Mouse (Mus musculus) liver, embryonic 13.5 days (tissue): ENCODE measurements around the gene Agpat2. TPM values are rescaled to one million over a fixed set of nuclear protein-coding genes. Genes with fewer than 3 reads are reported as not detected.

Experiments used
- ATAC-seq: fragments of 200-750 bp; cut with Nextera tagmentation; 2 replicates; pipeline ENCODE4 v1.8.0; 2017; ENCODE audit warnings: low read depth, mild to moderate bottlenecking, moderate number of reproducible peaks, moderate library complexity
- DNase-seq: peaks from one replicate; pipeline ENCODE4 v3.0.0; 2022
- H3K27ac ChIP-seq: fragments of 300-500 bp; sonication (generic); 2 replicates; pipeline ENCODE4 v1.5.1; 2015; ENCODE audit warnings: moderate library complexity, mild to moderate bottlenecking, inconsistent platforms
- H3K27me3 ChIP-seq: fragments of 300-500 bp; sonication (generic); 2 replicates; pipeline ENCODE4 v1.6.1; 2015; ENCODE audit warnings: mild to moderate bottlenecking, inconsistent platforms
- H3K36me3 ChIP-seq: fragments of 300-500 bp; sonication (generic); 2 replicates; pipeline ENCODE4 v1.6.1; 2015; ENCODE audit warnings: mild to moderate bottlenecking, inconsistent platforms
- H3K4me1 ChIP-seq: fragments of 300-500 bp; sonication (generic); replicated peaks from 2 replicates; pipeline ENCODE4 v1.6.1; 2015; ENCODE audit warnings: inconsistent platforms
- H3K4me2 ChIP-seq: fragments of 300-500 bp; sonication (generic); 2 replicates; pipeline ENCODE4 v1.6.1; 2015; ENCODE audit warnings: inconsistent platforms, mild to moderate bottlenecking, moderate library complexity
- H3K4me3 ChIP-seq: fragments of 300-500 bp; sonication (generic); replicated peaks from 2 replicates; pipeline ENCODE4 v1.5.1; 2015; ENCODE audit warnings: mild to moderate bottlenecking, inconsistent platforms
- H3K9ac ChIP-seq: fragments of 300-500 bp; sonication (generic); 2 replicates; pipeline ENCODE4 v1.6.1; 2015; ENCODE audit warnings: mild to moderate bottlenecking, inconsistent platforms
- H3K9me3 ChIP-seq: fragments of 300-500 bp; sonication (generic); replicated peaks from 2 replicates; pipeline ENCODE4 v1.6.1; 2016; ENCODE audit warnings: inconsistent platforms
- WGBS: fragments of 180-500 bp; shearing (Covaris S2); methylation state at CpG from one replicate; pipeline ENCODE4 v1.1.7; 2015; ENCODE audit not compliant: insufficient replicate concordance; 5-methylcytosine and 5-hydroxymethylcytosine counted together
- polyA plus RNA-seq: library from polyadenylated mRNA; unstranded; fragments of >200 nt; fragmentation: Nextera tagmentation; extraction: Ambion mirVana; gene quantifications from 2 replicates; pipeline ENCODE4 v1.2.1, GENCODE M21; 2015

The Agpat2 gene
- polyA plus RNA-seq, 1 experiment from 2014 or later: 32.7 TPM

- ATAC-seq (peak; percentile 45), DNase-seq (no peak)
- H3K9ac ChIP-seq: no peak overlapping the region
Observed at GRCm38 (mm10) chr2:26594934-26595724, 9.1 kb downstream of the Agpat2 start.

GRCm38 (mm10) chr2:26594461-26594933 lies 9.7 kb downstream of the Agpat2 start:
- Histone ChIP-seq H3K36me3 (peaks cover 36% of the 10 kb centered on the region), H3K9ac (no peak overlapping the region), H3K9me3 (no peaks in the 10 kb centered on the region), H3K4me3 (no peak overlapping the region), H3K27me3 (no peaks in the 10 kb centered on the region), H3K4me1 (peaks cover 36% of the 10 kb centered on the region), H3K27ac (peak overlapping the region; percentile 41), H3K4me2 (no peak overlapping the region)
- no peak for DNase-seq
- peak; percentile 31; the same call in 1 of the 2 replicates for ATAC-seq
- WGBS: 69% methylated on average over 7 of the region's 7 CpGs

More at GRCm38 (mm10) chr2:26594934-26595724, 9.1 kb downstream of the Agpat2 start:
- Histone ChIP-seq H3K4me3 (no peak overlapping the region), H3K4me1 (peaks cover 43% of the 10 kb centered on the region), H3K9me3 (no peaks in the 10 kb centered on the region), H3K36me3 (peaks cover 36% of the 10 kb centered on the region), H3K4me2 (no peak overlapping the region), H3K27ac (peak overlapping the region; percentile 41), H3K27me3 (no peaks in the 10 kb centered on the region)
- WGBS: 52% methylated on average over 6 of the region's 6 CpGs

- Histone ChIP-seq H3K27ac (no peak overlapping the region), H3K36me3 (peaks cover 36% of the 10 kb centered on the region), H3K9ac (no peak overlapping the region), H3K27me3 (no peaks in the 10 kb centered on the region), H3K4me2 (no peak overlapping the region), H3K4me1 (peaks cover 36% of the 10 kb centered on the region), H3K4me3 (no peak overlapping the region), H3K9me3 (no peaks in the 10 kb centered on the region)
- WGBS: 42% methylated on average over 9 of the region's 9 CpGs
- ATAC-seq: peak; percentile 51
- DNase-seq: peak; percentile 51
Observed at GRCm38 (mm10) chr2:26594022-26594346, 10.2 kb downstream of the Agpat2 start.

GRCm38 (mm10) chr2:26593211-26594021 lies 10.8 kb downstream of the Agpat2 start:
- no peak for DNase-seq
- peaks cover 36% of the 10 kb centered on the region for H3K36me3 ChIP-seq
- no peaks in the 10 kb centered on the region for H3K27me3 ChIP-seq
- no peak overlapping the region for H3K4me3 ChIP-seq
- H3K9me3 ChIP-seq: no peaks in the 10 kb centered on the region
- no peak overlapping the region for H3K27ac ChIP-seq
- H3K9ac ChIP-seq: no peak overlapping the region
- WGBS: 54% methylated on average over 9 of the region's 9 CpGs
- H3K4me1 ChIP-seq: peaks cover 39% of the 10 kb centered on the region
- no peak overlapping the region for H3K4me2 ChIP-seq
- peak; percentile 9; the same call in 1 of the 2 replicates for ATAC-seq

GRCm38 (mm10) chr2:26591416-26591815 lies 12.8 kb downstream of the Agpat2 start:
- WGBS: 77% methylated on average over 12 of the region's 12 CpGs
- H3K36me3 ChIP-seq: peaks cover 32% of the 10 kb centered on the region

GRCm38 (mm10) chr2:26590962-26591361 lies 13.3 kb downstream of the Agpat2 start:
- Histone ChIP-seq H3K9ac (no peak overlapping the region), H3K4me3 (no peak overlapping the region), H3K36me3 (peaks cover 32% of the 10 kb centered on the region), H3K9me3 (no peaks in the 10 kb centered on the region), H3K4me2 (no peak overlapping the region), H3K27me3 (no peaks in the 10 kb centered on the region), H3K4me1 (peaks cover 51% of the 10 kb centered on the region), H3K27ac (no peak overlapping the region)
- ATAC-seq: no peak
- WGBS: 90% methylated on average over 7 of the region's 7 CpGs
- DNase-seq: no peak

More at GRCm38 (mm10) chr2:26591416-26591815, 12.8 kb downstream of the Agpat2 start:
- no peak overlapping the region for H3K4me2 ChIP-seq
- H3K9me3 ChIP-seq: no peaks in the 10 kb centered on the region
- no peak overlapping the region for H3K4me3 ChIP-seq
- H3K4me1 ChIP-seq: peaks cover 48% of the 10 kb centered on the region
- no peaks in the 10 kb centered on the region for H3K27me3 ChIP-seq
- no peak overlapping the region for H3K9ac ChIP-seq
- no peak overlapping the region for H3K27ac ChIP-seq
- DNase-seq: no peak
- ATAC-seq: no peak

GRCm38 (mm10) chr2:26590282-26590681 lies 13.9 kb downstream of the Agpat2 start:
- no peak for DNase-seq

GRCm38 (mm10) chr2:26589284-26589683 lies 14.9 kb downstream of the Agpat2 start:
- Histone ChIP-seq H3K36me3 (peaks cover 32% of the 10 kb centered on the region), H3K4me2 (no peak overlapping the region), H3K9ac (no peak overlapping the region), H3K9me3 (no peaks in the 10 kb centered on the region), H3K27ac (no peak overlapping the region), H3K4me3 (no peak overlapping the region), H3K4me1 (peaks cover 44% of the 10 kb centered on the region), H3K27me3 (peaks cover 8% of the 10 kb centered on the region; the same call in 1 of the 2 replicates)
- WGBS: 81% methylated on average over 10 of the region's 10 CpGs
- no peak for ATAC-seq
- DNase-seq: no peak

More at GRCm38 (mm10) chr2:26590282-26590681, 13.9 kb downstream of the Agpat2 start:
- WGBS: 91% methylated on average over 7 of the region's 7 CpGs
- Histone ChIP-seq H3K4me1 (peaks cover 50% of the 10 kb centered on the region), H3K36me3 (peaks cover 32% of the 10 kb centered on the region), H3K9ac (no peak overlapping the region), H3K9me3 (no peaks in the 10 kb centered on the region), H3K27ac (no peak overlapping the region), H3K4me3 (no peak overlapping the region), H3K4me2 (no peak overlapping the region), H3K27me3 (peaks cover 4% of the 10 kb centered on the region; the same call in 1 of the 2 replicates)
- ATAC-seq: no peak

GRCm38 (mm10) chr2:26588573-26588972 lies 15.6 kb downstream of the Agpat2 start:
- ATAC-seq: no peak
- Histone ChIP-seq H3K9ac (peak overlapping the region; percentile 78; the same call in 1 of the 2 replicates), H3K4me3 (no peak overlapping the region), H3K27me3 (peaks cover 8% of the 10 kb centered on the region; the same call in 1 of the 2 replicates), H3K36me3 (peaks cover 29% of the 10 kb centered on the region), H3K4me1 (peaks cover 49% of the 10 kb centered on the region), H3K4me2 (peak overlapping the region; percentile 89), H3K9me3 (no peaks in the 10 kb centered on the region), H3K27ac (no peak overlapping the region)
- DNase-seq: no peak
- WGBS: 58% methylated on average over 4 of the region's 4 CpGs

GRCm38 (mm10) chr2:26587044-26587405 lies 17.2 kb downstream of the Agpat2 start:
- peak; percentile 37 for ATAC-seq
- Histone ChIP-seq H3K9ac (peak overlapping the region; percentile 78), H3K4me2 (peak overlapping the region; percentile 89), H3K9me3 (no peaks in the 10 kb centered on the region), H3K27me3 (peaks cover 8% of the 10 kb centered on the region; the same call in 1 of the 2 replicates), H3K36me3 (peaks cover 14% of the 10 kb centered on the region), H3K27ac (peak overlapping the region; percentile 76), H3K4me3 (peak overlapping the region; percentile 70), H3K4me1 (peaks cover 61% of the 10 kb centered on the region)
- 1% methylated on average over 11 of the region's 11 CpGs for WGBS
- DNase-seq: no peak
